ENCODE assay signal across 8 mouse cellular contexts in genomic region chr1:144002715-144003066, GRCm38 (mm10). TPM values are rescaled to one million over a fixed set of nuclear protein-coding genes. Genes with fewer than 3 reads are reported as not detected.
DNase-seq lines count a peak whose midpoint lies in the region; ATAC-seq and TF ChIP-seq lines count a peak whose summit lies in the region.

No protein-coding gene starts in this region.

- peak overlapping the region; percentile 69 for H3K4me2 ChIP-seq in heart, embryonic 16.5 days (ENCODE audit: low read depth, low read length)
- peak overlapping the region; percentile 74 for H3K4me2 ChIP-seq in liver, postnatal 0 days (ENCODE audit: low read depth, low read length)

- H3K36me3 ChIP-seq in heart, embryonic 16.5 days (ENCODE audit: control insufficient read depth, insufficient read depth), result no peaks in the 10 kb centered on the region; the same call in 1 of the 2 replicates
- peaks cover 14% of the 10 kb centered on the region for H3K36me3 ChIP-seq in liver, postnatal 0 days (replicated peaks; ENCODE audit: insufficient read depth, low read length)

- TF ChIP-seq EP300 in liver, postnatal 0 days (IDR thresholded peaks at IDR 0.05; ENCODE audit: low read depth), result no peak

- DNase-seq in B cell, adult 2 months, result peak; percentile 66 to 70
- DNase-seq in MEL-GATA-1-ER (ENCODE audit: extremely low read depth, low read depth) (peak; percentile 89), MN1 (ENCODE audit: low spot score) (no peak)
- DNase-seq in liver, postnatal 0 days, result peak; percentile 31
- DNase-seq in spleen, postnatal 36 days (ENCODE audit: low spot score in 2 of 2), result peak; percentile 67 to 72
- DNase-seq in ovary, postnatal 10 days (ENCODE audit: low spot score), result no peak
- no peak for DNase-seq in left cerebral cortex, adult 11 months (ENCODE audit: low spot score)

- H3K4me3 ChIP-seq in heart, embryonic 16.5 days (ENCODE audit: low read length), result peak overlapping the region; percentile 66
- peak overlapping the region; percentile 87 for H3K4me3 ChIP-seq in liver, postnatal 0 days (ENCODE audit: low read depth, low read length)

- no peaks in the 10 kb centered on the region for H3K9me3 ChIP-seq in heart, embryonic 16.5 days (replicated peaks; ENCODE audit: control insufficient read depth, low read length)
- no peaks in the 10 kb centered on the region for H3K9me3 ChIP-seq in liver, postnatal 0 days (ENCODE audit: low read length)

- TF ChIP-seq CTCF in liver, postnatal 0 days (IDR thresholded peaks at IDR 0.05; ENCODE audit: low read depth), result no peak

- 56% methylated on average over 4 of the region's 4 CpGs for WGBS in heart, embryonic 16.5 days
- WGBS in liver, postnatal 0 days (ENCODE audit: insufficient replicate concordance), result 37% methylated on average over 4 of the region's 4 CpGs

- no peak for ATAC-seq in heart, embryonic 16.5 days (replicated peaks; ENCODE audit: extremely low read depth, insufficient read depth, low FRiP score)
- no peak for ATAC-seq in liver, postnatal 0 days

- no peaks in the 10 kb centered on the region for H3K27me3 ChIP-seq in heart, embryonic 16.5 days (ENCODE audit: control insufficient read depth, insufficient read depth, low read length)
- no peaks in the 10 kb centered on the region for H3K27me3 ChIP-seq in liver, postnatal 0 days (ENCODE audit: insufficient read depth, low read length)

- peak overlapping the region; percentile 84 for H3K9ac ChIP-seq in heart, embryonic 16.5 days (ENCODE audit: low read length)
- peak overlapping the region; percentile 88 for H3K9ac ChIP-seq in liver, postnatal 0 days (replicated peaks)

- H3K27ac ChIP-seq in heart, embryonic 16.5 days (ENCODE audit: low read length), result no peak overlapping the region
- peak overlapping the region; percentile 78 for H3K27ac ChIP-seq in liver, postnatal 0 days (ENCODE audit: low read depth)

- peaks cover 8% of the 10 kb centered on the region for H3K4me1 ChIP-seq in heart, embryonic 16.5 days (ENCODE audit: control insufficient read depth, insufficient read depth, low read length)
- peaks cover 25% of the 10 kb centered on the region for H3K4me1 ChIP-seq in liver, postnatal 0 days (ENCODE audit: insufficient read depth)

RNA-seq across cellular contexts. Expression of gene Rgs2, which starts 1.3 kb away (rescaled TPM):
- polyA plus RNA-seq in heart, embryonic 16.5 days (2015; fragmentation: Nextera tagmentation; extraction: Ambion mirVana), result 30.6 and 37.5 TPM in 2 replicates
- 26.0 and 27.8 TPM in 2 replicates for polyA plus RNA-seq in liver, postnatal 0 days (2015; fragmentation: Nextera tagmentation; extraction: Ambion mirVana)

Comparison
In these comparisons a context has a peak if more than half of its experiments do, and no peak if none do; other contexts are left out.
1. DNase-seq: peak in B cell, adult 2 months (2 of 2), MEL-GATA-1-ER (single experiment), liver, postnatal 0 days (single experiment) and spleen, postnatal 36 days (2 of 2); none in ovary, postnatal 10 days (single experiment), MN1 (single experiment) and left cerebral cortex, adult 11 months (single experiment).